Mouse (Mus musculus) limb, embryonic 15.5 days (tissue): ENCODE measurements around the gene Pabpc1l. TPM values are rescaled to one million over a fixed set of nuclear protein-coding genes. Genes with fewer than 3 reads are reported as not detected.

ENCODE experiments used
- ATAC-seq: fragments of 200-750 bp; cut with Nextera tagmentation; 2 replicates; pipeline ENCODE4 v1.8.0; 2017; ENCODE audit warnings: low read depth, moderate TSS enrichment; ENCODE audit not compliant: insufficient number of reproducible peaks, low FRiP score, low TSS enrichment
- H3K27ac ChIP-seq: fragments of 300-500 bp; sonication (generic); 2 replicates; pipeline ENCODE4 v1.5.1; 2015; ENCODE audit warnings: moderate library complexity, mild to moderate bottlenecking, inconsistent platforms
- H3K27me3 ChIP-seq: fragments of 300-500 bp; sonication (generic); 2 replicates; pipeline ENCODE4 v1.6.1; 2015; ENCODE audit warnings: inconsistent platforms
- H3K36me3 ChIP-seq: fragments of 300-500 bp; sonication (generic); 2 replicates; pipeline ENCODE4 v1.6.1; 2015; ENCODE audit warnings: inconsistent platforms
- H3K4me1 ChIP-seq: fragments of 300-500 bp; sonication (generic); 2 replicates; pipeline ENCODE4 v1.6.1; 2015; ENCODE audit warnings: inconsistent platforms
- H3K4me2 ChIP-seq: fragments of 300-500 bp; sonication (generic); 2 replicates; pipeline ENCODE4 v1.6.1; 2015; ENCODE audit warnings: mild to moderate bottlenecking, inconsistent platforms
- H3K4me3 ChIP-seq: fragments of 300-500 bp; sonication (generic); 2 replicates; pipeline ENCODE4 v1.5.1; 2015; ENCODE audit warnings: mild to moderate bottlenecking, inconsistent platforms
- H3K9ac ChIP-seq: fragments of 300-500 bp; sonication (generic); 2 replicates; pipeline ENCODE4 v1.6.1; 2015; ENCODE audit warnings: inconsistent platforms
- H3K9me3 ChIP-seq: fragments of 300-500 bp; sonication (generic); 2 replicates; pipeline ENCODE4 v1.6.1; 2016; ENCODE audit warnings: inconsistent platforms
- WGBS: fragments of 180-500 bp; shearing (Covaris S2); methylation state at CpG from one replicate; pipeline ENCODE4 v1.1.7; 2015; 5-methylcytosine and 5-hydroxymethylcytosine counted together
- polyA plus RNA-seq: library from polyadenylated mRNA; unstranded; fragments of >200 nt; fragmentation: Nextera tagmentation; extraction: Ambion mirVana; gene quantifications from 2 replicates; pipeline ENCODE4 v1.2.1, GENCODE M21; 2015

Gene Pabpc1l
- polyA plus RNA-seq, 1 experiment from 2014 or later: 1.5 TPM

DNA sequence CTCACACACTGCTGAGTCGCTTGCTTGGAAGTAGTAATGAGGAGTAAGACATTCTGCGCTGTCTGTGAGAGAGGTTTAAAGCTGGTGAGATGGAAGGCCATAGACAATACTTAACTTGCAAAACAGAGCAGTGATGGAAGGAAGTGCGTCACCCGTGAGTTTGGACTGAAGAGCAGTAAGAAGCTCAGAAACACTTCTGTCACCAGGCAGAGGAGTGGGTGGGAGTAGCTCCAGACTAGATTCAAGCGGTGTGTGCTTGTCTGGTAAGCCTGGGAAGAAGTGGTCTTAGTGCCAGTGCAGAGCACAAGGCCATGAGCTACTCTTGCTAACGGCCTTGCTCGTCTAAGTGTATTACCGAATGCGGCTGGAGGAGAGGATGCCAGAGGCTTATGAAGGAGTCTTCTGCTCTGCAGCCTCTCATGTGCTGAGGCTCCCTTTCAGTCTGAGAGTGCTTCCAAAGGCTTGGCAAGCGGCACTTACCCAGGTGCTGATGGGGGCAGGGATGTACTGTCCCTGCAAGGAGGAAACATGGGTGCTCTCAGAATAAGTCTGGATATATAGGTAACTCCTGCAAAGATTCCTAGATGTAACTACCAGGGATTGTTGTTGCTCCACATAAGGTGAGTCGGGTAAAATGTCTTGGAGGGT is 73.5 kb downstream of the Pabpc1l start:
- H3K9me3 ChIP-seq: no peaks in the 10 kb centered on the region
- ATAC-seq: no peak
- peaks cover 5% of the 10 kb centered on the region; the same call in 1 of the 2 replicates for H3K4me1 ChIP-seq
- no peaks in the 10 kb centered on the region for H3K27me3 ChIP-seq
- H3K27ac ChIP-seq: no peak overlapping the region
- peaks cover 54% of the 10 kb centered on the region for H3K36me3 ChIP-seq
- no peak overlapping the region for H3K4me3 ChIP-seq
- H3K4me2 ChIP-seq: no peak overlapping the region
- 92% methylated on average over 11 of the region's 11 CpGs for WGBS
- no peak overlapping the region for H3K9ac ChIP-seq

Other genes with a start within 250 kb of the Pabpc1l start
- gene Ccn5, start 204.6 kb upstream of the Pabpc1l start, polyA plus RNA-seq: 1.1 TPM in 2 replicates
- gene Kcnk15, start 171.8 kb upstream of the Pabpc1l start, polyA plus RNA-seq: not detected in 2 replicates
- gene Rims4, start 106.8 kb upstream of the Pabpc1l start, polyA plus RNA-seq: 0.13 and 0.20 TPM in 2 replicates
- gene Ywhab, start 30.5 kb upstream of the Pabpc1l start, polyA plus RNA-seq: 293 and 298 TPM in 2 replicates
- gene Stk4, start 44.9 kb downstream of the Pabpc1l start, polyA plus RNA-seq: 17.7 and 19.6 TPM in 2 replicates
- gene Tomm34, start 45.7 kb downstream of the Pabpc1l start, polyA plus RNA-seq: 49.1 and 53.7 TPM in 2 replicates
- gene Kcns1, start 145.7 kb downstream of the Pabpc1l start, polyA plus RNA-seq: 2.0 and 3.6 TPM in 2 replicates
- 9.1 and 10.3 TPM in 2 replicates for gene Wfdc5, start 157.3 kb downstream of the Pabpc1l start, polyA plus RNA-seq
- gene Wfdc12, start 165.2 kb downstream of the Pabpc1l start, polyA plus RNA-seq: 0.40 TPM in 1 of 2 replicates, not detected in the other
- not detected in 2 replicates for gene Wfdc15a, start 174.7 kb downstream of the Pabpc1l start, polyA plus RNA-seq
- not detected in 2 replicates for gene Wfdc15b, start 196.2 kb downstream of the Pabpc1l start, polyA plus RNA-seq
- gene Svs2, start 213.0 kb downstream of the Pabpc1l start, polyA plus RNA-seq: not detected in 2 replicates
- gene Svs3b, start 231.2 kb downstream of the Pabpc1l start, polyA plus RNA-seq: not detected in 2 replicates